Mouse (Mus musculus) G1E (cell line): ENCODE measurements at regions not wholly inside any gene's neighbourhood (a gene's known extent, or its start where the extent isn't known, plus 50 kb on each side); places are given as distances from the start of the nearest gene placed in this dataset.

Source experiments
- ATAC-seq: 2 replicates; pipeline ENCODE4 v1.8.0; 2016; ENCODE audit warnings: mild to moderate bottlenecking; ENCODE audit not compliant: insufficient number of reproducible peaks, poor library complexity, low FRiP score, severe bottlenecking; ENCODE audit errors: extremely low read depth
- DNase-seq: peaks from one replicate; pipeline ENCODE4 v3.0.0; 2012; ENCODE audit warnings: low spot score
- H3K27me3 ChIP-seq: 2 replicates; pipeline ENCODE4 v1.6.1; 2012; ENCODE audit warnings: mild to moderate bottlenecking, low read length, inconsistent platforms; ENCODE audit not compliant: insufficient read depth
- H3K36me3 ChIP-seq: replicated peaks from 2 replicates; pipeline ENCODE3; 2012; ENCODE audit warnings: mild to moderate bottlenecking, inconsistent platforms
- H3K4me1 ChIP-seq: 2 replicates; pipeline ENCODE4 v1.6.1; 2012; ENCODE audit warnings: low read depth, low read length, inconsistent platforms, mixed read lengths; ENCODE audit not compliant: insufficient read depth
- H3K4me3 ChIP-seq: 2 replicates; pipeline ENCODE4 v1.5.1; 2012; ENCODE audit warnings: low read depth, mild to moderate bottlenecking, inconsistent platforms, low read length, moderate library complexity, mixed read lengths
- H3K9me3 ChIP-seq: replicated peaks from 2 replicates; pipeline ENCODE4 v1.6.1; 2012; ENCODE audit warnings: inconsistent platforms
- CTCF ChIP-seq: IDR thresholded peaks from 2 replicates; pipeline ENCODE4 v1.5.1; 2012; ENCODE audit warnings: low read depth, low read length, inconsistent platforms, mixed read lengths
- GATA1 ChIP-seq: IDR thresholded peaks from 2 replicates; pipeline ENCODE4 v1.6.1; 2012; ENCODE audit warnings: borderline replicate concordance, low read length, inconsistent platforms, mixed read lengths
- GATA2 ChIP-seq: IDR thresholded peaks from 2 replicates; pipeline ENCODE4 v1.6.1; 2012; ENCODE audit warnings: low read depth, low read length, inconsistent platforms, borderline replicate concordance
- POLR2AphosphoS5 ChIP-seq: IDR thresholded peaks from 2 replicates; pipeline ENCODE4 v1.6.1; 2012; ENCODE audit warnings: low read depth, low read length, inconsistent platforms; ENCODE audit not compliant: insufficient replicate concordance
- TAL1 ChIP-seq: conservative IDR thresholded peaks from 2 replicates; pipeline ENCODE4 v1.6.1; 2012; ENCODE audit warnings: low read depth, low read length, inconsistent platforms, mixed read lengths

- H3K9me3 ChIP-seq = peaks cover 24% of the 10 kb centered on the region
- no peaks in the 10 kb centered on the region for H3K36me3 ChIP-seq
- no peaks in the 10 kb centered on the region for H3K27me3 ChIP-seq
- H3K4me1 ChIP-seq = no peaks in the 10 kb centered on the region
- ATAC-seq (no peak), DNase-seq (no peak)
- no peak for TF ChIP-seq TAL1
- no peak for TF ChIP-seq CTCF
- TF ChIP-seq POLR2AphosphoS5 = no peak
- no peak for TF ChIP-seq GATA2
- no peak for TF ChIP-seq GATA1
- H3K4me3 ChIP-seq = no peak overlapping the region
Observed at GRCm38 (mm10) chr15:94032957-94033356, 432.3 kb downstream of the Adamts20 start.

GRCm38 (mm10) chr15:94025996-94026696 lies 430.5 kb upstream of the Prickle1 start:
- no peak overlapping the region for H3K4me3 ChIP-seq
- TF ChIP-seq GATA2 (no peak), CTCF (no peak), POLR2AphosphoS5 (no peak), GATA1 (no peak), TAL1 (no peak)
- peaks cover 44% of the 10 kb centered on the region for H3K9me3 ChIP-seq
- no peak for DNase-seq
- H3K27me3 ChIP-seq = no peaks in the 10 kb centered on the region
- ATAC-seq = no peak
- H3K36me3 ChIP-seq = no peaks in the 10 kb centered on the region
- no peaks in the 10 kb centered on the region for H3K4me1 ChIP-seq

GRCm38 (mm10) chr15:94025239-94025971 lies 429.7 kb upstream of the Prickle1 start:
- TF ChIP-seq GATA2 = no peak
- no peak for TF ChIP-seq GATA1
- no peak for TF ChIP-seq CTCF
- no peak for TF ChIP-seq TAL1
- no peak for TF ChIP-seq POLR2AphosphoS5

GRCm38 (mm10) chr15:94024806-94025205 lies 429.1 kb upstream of the Prickle1 start:
- TF ChIP-seq POLR2AphosphoS5 = no peak
- TF ChIP-seq TAL1 = no peak
- TF ChIP-seq GATA2 = no peak
- no peak for TF ChIP-seq CTCF
- no peak for TF ChIP-seq GATA1
- ATAC-seq = no peak
- H3K27me3 ChIP-seq = no peaks in the 10 kb centered on the region
- H3K4me3 ChIP-seq = no peak overlapping the region
- H3K4me1 ChIP-seq = no peaks in the 10 kb centered on the region
- no peaks in the 10 kb centered on the region for H3K36me3 ChIP-seq
- no peak for DNase-seq
- H3K9me3 ChIP-seq = peaks cover 37% of the 10 kb centered on the region

More at GRCm38 (mm10) chr15:94025239-94025971, 429.7 kb upstream of the Prickle1 start:
- H3K4me1 ChIP-seq = no peaks in the 10 kb centered on the region
- no peak for DNase-seq
- peaks cover 39% of the 10 kb centered on the region for H3K9me3 ChIP-seq
- no peak overlapping the region for H3K4me3 ChIP-seq
- no peaks in the 10 kb centered on the region for H3K27me3 ChIP-seq
- ATAC-seq = no peak
- H3K36me3 ChIP-seq = no peaks in the 10 kb centered on the region

GRCm38 (mm10) chr15:94024126-94024730 lies 428.5 kb upstream of the Prickle1 start:
- Histone ChIP-seq H3K4me3 (no peak overlapping the region), H3K36me3 (no peaks in the 10 kb centered on the region), H3K4me1 (no peaks in the 10 kb centered on the region), H3K27me3 (no peaks in the 10 kb centered on the region), H3K9me3 (peaks cover 37% of the 10 kb centered on the region)
- no peak for TF ChIP-seq GATA1
- no peak for TF ChIP-seq CTCF
- no peak for TF ChIP-seq POLR2AphosphoS5
- no peak for TF ChIP-seq TAL1
- TF ChIP-seq GATA2 = no peak
- DNase-seq (no peak), ATAC-seq (no peak)

- ATAC-seq = no peak
- no peaks in the 10 kb centered on the region for H3K4me1 ChIP-seq
Observed at GRCm38 (mm10) chr15:94023501-94023900, 427.8 kb upstream of the Prickle1 start.

More at GRCm38 (mm10) chr15:94023501-94023900, 427.8 kb upstream of the Prickle1 start:
- TF ChIP-seq GATA1 (no peak), GATA2 (no peak), TAL1 (no peak), CTCF (no peak)
- Histone ChIP-seq H3K27me3 (no peaks in the 10 kb centered on the region), H3K4me3 (no peak overlapping the region), H3K36me3 (no peaks in the 10 kb centered on the region), H3K9me3 (peaks cover 38% of the 10 kb centered on the region)
- DNase-seq = no peak
